Mouse (Mus musculus): ENCODE data around the gene Abtb2. TPM values are rescaled to one million over a fixed set of nuclear protein-coding genes. Genes with fewer than 3 reads are reported as not detected.

The Abtb2 gene
- polyA plus RNA-seq, 1 experiment: 4.2 TPM

- no peak overlapping the region for H3K27ac ChIP-seq (ENCODE audit: control insufficient read depth, insufficient read depth, low read depth, low read length, poor library complexity)
- 77% methylated on average over 1 of the region's 1 CpGs for WGBS
- peaks cover 3% of the 10 kb centered on the region; the same call in 1 of the 2 replicates for H3K4me1 ChIP-seq (ENCODE audit: control insufficient read depth, insufficient read depth, low read length)
- TF ChIP-seq CTCF (IDR thresholded peaks at IDR 0.05; ENCODE audit: control insufficient read depth, insufficient read depth, low read length) (no peak), POLR2A (IDR thresholded peaks at IDR 0.05; ENCODE audit: borderline replicate concordance, control insufficient read depth, low read depth, low read length) (no peak)
- no peak overlapping the region for H3K4me3 ChIP-seq (replicated peaks; ENCODE audit: control insufficient read depth, low read depth, low read length)
These were observed 196.4 kb downstream of the Abtb2 start for GRCm38 (mm10) chr2:103762492-103762891.

Other genes starting within 250 kb of the Abtb2 start
- gene Elf5, start 154.6 kb upstream of the Abtb2 start, polyA plus RNA-seq (2011; ENCODE audit: insufficient read depth, insufficient read length, low replicate concordance, missing spikeins): not detected in 2 replicates
- 59.9 and 62.6 TPM in 2 replicates for gene Cat, start 81.2 kb upstream of the Abtb2 start, polyA plus RNA-seq (2011; ENCODE audit: insufficient read depth, insufficient read length, low replicate concordance, missing spikeins)
- gene Nat10, start 195.0 kb downstream of the Abtb2 start, polyA plus RNA-seq (2011; ENCODE audit: insufficient read depth, insufficient read length, low replicate concordance, missing spikeins): 13.2 and 22.8 TPM in 2 replicates
- 61.4 and 116 TPM in 2 replicates for gene Caprin1, start 231.3 kb downstream of the Abtb2 start, polyA plus RNA-seq (2011; ENCODE audit: insufficient read depth, insufficient read length, low replicate concordance, missing spikeins)

All from bone marrow, adult 2 months (tissue).